Mouse (Mus musculus): ENCODE measurements around the gene Car4. TPM values are rescaled to one million over a fixed set of nuclear protein-coding genes. Genes with fewer than 3 reads are reported as not detected.

The Car4 gene
- total RNA-seq, 2 experiments from 2014 or later, result 75.0 to 82.3 TPM

GRCm38 (mm10) chr11:84952611-84953010 is 5.0 kb upstream of the Car4 start:
- intact Hi-C loops (cut with DNase I), result no loop called here
- DNase-seq (ENCODE audit: low spot score in 2 of 2), result no peak

GRCm38 (mm10) chr11:84956400-84956799 is 1.2 kb upstream of the Car4 start:
- no peak for DNase-seq (ENCODE audit: low spot score in 2 of 2)
- intact Hi-C loops (cut with DNase I), result no loop called here

GRCm38 (mm10) chr11:84957171-84957570 is 415 bp upstream of the Car4 start:
- no peak for DNase-seq (ENCODE audit: low spot score in 2 of 2)
- intact Hi-C loops (cut with DNase I), result no loop called here

GRCm38 (mm10) chr11:84958271-84958630 is 665 bp downstream of the Car4 start:
- intact Hi-C loops (cut with DNase I), result no loop called here
- no peak for DNase-seq (ENCODE audit: low spot score in 2 of 2)

GRCm38 (mm10) chr11:84959181-84959580 is 1.6 kb downstream of the Car4 start:
- intact Hi-C loops (cut with DNase I), result no loop called here
- DNase-seq (ENCODE audit: low spot score in 2 of 2), result no peak

- no peak for DNase-seq (ENCODE audit: low spot score in 2 of 2)
- intact Hi-C loops (cut with DNase I), result no loop called here
Measured at GRCm38 (mm10) chr11:84959701-84960181, 2.2 kb downstream of the Car4 start.

GRCm38 (mm10) chr11:84960291-84960690 is 2.7 kb downstream of the Car4 start:
- DNase-seq (ENCODE audit: low spot score in 2 of 2), result no peak
- intact Hi-C loops (cut with DNase I), result no loop called here

- intact Hi-C loops (cut with DNase I), result no loop called here
- DNase-seq (ENCODE audit: low spot score in 2 of 2), result no peak
Measured at GRCm38 (mm10) chr11:84960780-84961179, 3.2 kb downstream of the Car4 start.

GRCm38 (mm10) chr11:84961571-84961970 is 4.0 kb downstream of the Car4 start:
- intact Hi-C loops (cut with DNase I), result no loop called here

GRCm38 (mm10) chr11:84962536-84962935 is 5.0 kb downstream of the Car4 start:
- intact Hi-C loops (cut with DNase I), result no loop called here
- DNase-seq (ENCODE audit: low spot score in 2 of 2), result no peak

More at GRCm38 (mm10) chr11:84961571-84961970, 4.0 kb downstream of the Car4 start:
- no peak for DNase-seq (ENCODE audit: low spot score in 2 of 2)

- intact Hi-C loops (cut with DNase I), result no loop called here
- no peak for DNase-seq (ENCODE audit: low spot score in 2 of 2)
Measured at GRCm38 (mm10) chr11:84963556-84963955, 6.0 kb downstream of the Car4 start.

GRCm38 (mm10) chr11:84966696-84967095 is 9.1 kb downstream of the Car4 start:
- intact Hi-C loops (cut with DNase I), result no loop called here
- no peak for DNase-seq (ENCODE audit: low spot score in 2 of 2)

GRCm38 (mm10) chr11:84967113-84967512 is 9.5 kb downstream of the Car4 start:
- DNase-seq (ENCODE audit: low spot score in 2 of 2), result no peak
- intact Hi-C loops (cut with DNase I), result no loop called here

GRCm38 (mm10) chr11:84968309-84968708 is 10.7 kb downstream of the Car4 start:
- intact Hi-C loops (cut with DNase I), result no loop called here
- DNase-seq (ENCODE audit: low spot score in 2 of 2), result no peak

GRCm38 (mm10) chr11:84968775-84969174 is 11.2 kb downstream of the Car4 start:
- intact Hi-C loops (cut with DNase I), result no loop called here
- no peak for DNase-seq (ENCODE audit: low spot score in 2 of 2)

GRCm38 (mm10) chr11:84972067-84972466 is 14.5 kb downstream of the Car4 start:
- DNase-seq (ENCODE audit: low spot score in 2 of 2), result no peak
- intact Hi-C loops (cut with DNase I), result no loop called here

GRCm38 (mm10) chr11:84973661-84974060 is 16.1 kb downstream of the Car4 start:
- no peak for DNase-seq (ENCODE audit: low spot score in 2 of 2)
- intact Hi-C loops (cut with DNase I), result loop anchor here (2.0 kb wide), 1 partner anchor 55 kb away; no protein-coding TSS in a partner anchor

- DNase-seq (ENCODE audit: low spot score in 2 of 2), result no peak
- intact Hi-C loops (cut with DNase I), result loop anchor here (2.0 kb wide), 1 partner anchor 56 kb away; no protein-coding TSS in a partner anchor
Measured at GRCm38 (mm10) chr11:84974582-84974981, 17.0 kb downstream of the Car4 start.

GRCm38 (mm10) chr11:84976706-84977105 is 19.1 kb downstream of the Car4 start:
- DNase-seq (ENCODE audit: low spot score in 2 of 2), result no peak
- intact Hi-C loops (cut with DNase I), result no loop called here

GRCm38 (mm10) chr11:84977385-84977952 is 19.9 kb downstream of the Car4 start:
- no peak for DNase-seq (ENCODE audit: low spot score in 2 of 2)
- intact Hi-C loops (cut with DNase I), result no loop called here

GRCm38 (mm10) chr11:84978113-84978512 is 20.5 kb downstream of the Car4 start:
- DNase-seq (ENCODE audit: low spot score in 2 of 2), result no peak
- intact Hi-C loops (cut with DNase I), result no loop called here

GRCm38 (mm10) chr11:84979351-84979750 is 21.8 kb downstream of the Car4 start:
- intact Hi-C loops (cut with DNase I), result no loop called here
- DNase-seq (ENCODE audit: low spot score in 2 of 2), result no peak
